Comparison of ENCODE assay signal across 19 mouse cellular contexts in the genomic region with DNA sequence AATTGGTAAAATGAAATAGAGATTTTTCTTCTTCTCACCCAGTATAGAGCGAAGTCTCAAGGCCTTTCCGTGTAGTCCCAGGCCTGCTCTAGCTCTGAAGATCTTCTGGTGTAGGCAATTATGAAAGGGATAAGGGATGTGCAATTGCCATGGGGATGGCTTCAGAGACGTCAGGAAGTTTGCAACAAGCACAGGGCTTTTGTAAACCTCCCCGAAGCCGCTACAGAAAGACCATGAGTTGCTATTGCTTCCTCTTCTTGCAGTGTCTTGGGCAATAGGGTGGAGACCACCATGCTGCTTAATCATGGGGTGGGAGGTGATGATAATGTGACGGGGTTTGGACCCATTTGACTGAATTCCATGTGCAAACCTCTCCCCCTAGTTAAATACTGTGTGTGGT.
DNase-seq lines count a peak whose midpoint lies in the region; ATAC-seq and TF ChIP-seq lines count a peak whose summit lies in the region.
"Had no signal": no experiment of that assay in that cellular context is flagged by ENCODE, and none has a peak within 500 bp of the region (broad histone marks: within the 10 kb centered on the region; RNA-seq: fewer than 3 reads in every experiment).

No protein-coding gene starts in this region.

- no peak for TF ChIP-seq EP300 in liver, postnatal 0 days (IDR thresholded peaks at IDR 0.05; ENCODE audit: low read depth)

- ATAC-seq in liver, postnatal 0 days: no peak
- no peak for ATAC-seq in liver, embryonic 12.5 days
- ATAC-seq in granulocyte monocyte progenitor cell, adult 5-6 weeks (replicated peaks; ENCODE audit: poor library complexity, severe bottlenecking): peak; percentile 100
- peak; percentile 100 for ATAC-seq in megakaryocyte progenitor cell, adult 5-6 weeks (replicated peaks; ENCODE audit: poor library complexity)
- ATAC-seq: forebrain, embryonic 13.5 days; forebrain, embryonic 15.5 days; forebrain, postnatal 0 days had no signal

- H3K4me3 ChIP-seq in liver, postnatal 0 days (ENCODE audit: low read depth, low read length): no peak overlapping the region
- no peak overlapping the region for H3K4me3 ChIP-seq in liver, embryonic 12.5 days
- no peak overlapping the region for H3K4me3 ChIP-seq in midbrain, embryonic 10.5 days
- H3K4me3 ChIP-seq: embryonic facial prominence, embryonic 10.5 days; embryonic facial prominence, embryonic 12.5 days; forebrain, embryonic 13.5 days; forebrain, embryonic 15.5 days had no signal

- H3K4me1 ChIP-seq in liver, postnatal 0 days (ENCODE audit: insufficient read depth): no peaks in the 10 kb centered on the region
- H3K4me1 ChIP-seq in liver, embryonic 12.5 days: no peaks in the 10 kb centered on the region
- no peaks in the 10 kb centered on the region for H3K4me1 ChIP-seq in midbrain, embryonic 10.5 days
- H3K4me1 ChIP-seq: embryonic facial prominence, embryonic 10.5 days; embryonic facial prominence, embryonic 12.5 days; forebrain, embryonic 13.5 days; forebrain, embryonic 15.5 days had no signal

- DNase-seq in liver, postnatal 0 days: peak; percentile 22
- no peak for DNase-seq in midbrain, embryonic 10.5 days (ENCODE audit: low spot score)
- DNase-seq in left cerebral cortex, postnatal 14 days (ENCODE audit: low spot score in 2 of 2): no peak
- DNase-seq: adrenal gland, adult 2 months; adrenal gland, postnatal 10 days; adrenal gland, postnatal 25 days; cerebellum, adult 11-12 months; cerebellum, adult 2 months; cerebellum, adult 9-10 months; cerebellum, postnatal 10 days; cerebellum, postnatal 25 days; forebrain, postnatal 0 days had no signal

- no peak overlapping the region for H3K9ac ChIP-seq in liver, postnatal 0 days (replicated peaks)
- no peak overlapping the region for H3K9ac ChIP-seq in liver, embryonic 12.5 days
- H3K9ac ChIP-seq: embryonic facial prominence, embryonic 12.5 days; forebrain, embryonic 13.5 days; forebrain, embryonic 15.5 days; forebrain, postnatal 0 days had no signal

- no peak overlapping the region for H3K4me2 ChIP-seq in liver, postnatal 0 days (ENCODE audit: low read depth, low read length)
- no peak overlapping the region for H3K4me2 ChIP-seq in liver, embryonic 12.5 days
- H3K4me2 ChIP-seq: embryonic facial prominence, embryonic 12.5 days; forebrain, embryonic 13.5 days; forebrain, embryonic 15.5 days had no signal

- intact Hi-C loops in left cerebral cortex, postnatal 14 days (cut with DNase I): no loop called here

- 65% methylated on average over 6 of the region's 6 CpGs for WGBS in liver, postnatal 0 days (ENCODE audit: insufficient replicate concordance)
- 58% methylated on average over 6 of the region's 6 CpGs for WGBS in liver, embryonic 12.5 days (ENCODE audit: insufficient replicate concordance)
- 91% methylated on average over 6 of the region's 6 CpGs for WGBS in midbrain, embryonic 10.5 days

- H3K27me3 ChIP-seq in liver, postnatal 0 days (ENCODE audit: insufficient read depth, low read length): no peaks in the 10 kb centered on the region
- H3K27me3 ChIP-seq in liver, embryonic 12.5 days (replicated peaks): no peaks in the 10 kb centered on the region
- no peaks in the 10 kb centered on the region for H3K27me3 ChIP-seq in midbrain, embryonic 10.5 days (ENCODE audit: low read depth, poor library complexity, severe bottlenecking)
- H3K27me3 ChIP-seq: embryonic facial prominence, embryonic 12.5 days; forebrain, embryonic 13.5 days; forebrain, embryonic 15.5 days had no signal

- H3K36me3 ChIP-seq in liver, postnatal 0 days (replicated peaks; ENCODE audit: insufficient read depth, low read length): no peaks in the 10 kb centered on the region
- no peaks in the 10 kb centered on the region for H3K36me3 ChIP-seq in liver, embryonic 12.5 days
- no peaks in the 10 kb centered on the region for H3K36me3 ChIP-seq in midbrain, embryonic 10.5 days
- H3K36me3 ChIP-seq: embryonic facial prominence, embryonic 10.5 days; embryonic facial prominence, embryonic 12.5 days; forebrain, embryonic 15.5 days had no signal

- no peak overlapping the region for H3K27ac ChIP-seq in liver, postnatal 0 days (ENCODE audit: low read depth)
- H3K27ac ChIP-seq in liver, embryonic 12.5 days: no peak overlapping the region
- no peak overlapping the region for H3K27ac ChIP-seq in midbrain, embryonic 10.5 days (replicated peaks)
- H3K27ac ChIP-seq: embryonic facial prominence, embryonic 10.5 days; embryonic facial prominence, embryonic 12.5 days; forebrain, embryonic 13.5 days; forebrain, embryonic 15.5 days had no signal

- no peak for TF ChIP-seq CTCF in liver, postnatal 0 days (IDR thresholded peaks at IDR 0.05; ENCODE audit: low read depth)

- no peaks in the 10 kb centered on the region for H3K9me3 ChIP-seq in liver, postnatal 0 days (ENCODE audit: low read length)
- H3K9me3 ChIP-seq in liver, embryonic 12.5 days (replicated peaks): no peaks in the 10 kb centered on the region
- no peaks in the 10 kb centered on the region for H3K9me3 ChIP-seq in midbrain, embryonic 10.5 days (replicated peaks)
- H3K9me3 ChIP-seq: embryonic facial prominence, embryonic 10.5 days; embryonic facial prominence, embryonic 12.5 days; forebrain, embryonic 13.5 days; forebrain, embryonic 15.5 days had no signal

Comparison
In these comparisons a context has a peak if more than half of its experiments do, and no peak if none do; other contexts are left out.
1. ATAC-seq: peak in granulocyte monocyte progenitor cell, adult 5-6 weeks (single experiment) and megakaryocyte progenitor cell, adult 5-6 weeks (single experiment); none in liver, postnatal 0 days (single experiment) and liver, embryonic 12.5 days (single experiment).